ENCODE assay signal across 16 mouse cellular contexts in genomic region chr6:82862475-82862874, GRCm38 (mm10).
DNase-seq lines count a peak whose midpoint lies in the region; ATAC-seq and TF ChIP-seq lines count a peak whose summit lies in the region.
"Had no signal": no experiment of that assay in that cellular context is flagged by ENCODE, and none has a peak within 500 bp of the region (broad histone marks: within the 10 kb centered on the region; RNA-seq: fewer than 3 reads in every experiment).

No protein-coding gene starts in this region.

- no peaks in the 10 kb centered on the region for H3K9me3 ChIP-seq in kidney, embryonic 16.5 days (ENCODE audit: low read length)
- no peaks in the 10 kb centered on the region for H3K9me3 ChIP-seq in limb, embryonic 11.5 days (ENCODE audit: control insufficient read depth, low read length)
- no peaks in the 10 kb centered on the region for H3K9me3 ChIP-seq in stomach, embryonic 16.5 days (replicated peaks; ENCODE audit: control insufficient read depth, low read length)
- H3K9me3 ChIP-seq: embryonic facial prominence, embryonic 12.5 days; midbrain, embryonic 10.5 days; neural tube, embryonic 15.5 days had no signal

- no peaks in the 10 kb centered on the region for H3K27me3 ChIP-seq in kidney, embryonic 16.5 days (ENCODE audit: insufficient read depth, low read length)
- no peaks in the 10 kb centered on the region for H3K27me3 ChIP-seq in kidney, adult 2 months (replicated peaks; ENCODE audit: control insufficient read depth, insufficient read depth, low read length)
- no peaks in the 10 kb centered on the region for H3K27me3 ChIP-seq in limb, embryonic 11.5 days (ENCODE audit: control insufficient read depth, insufficient read depth, low read length)
- no peaks in the 10 kb centered on the region for H3K27me3 ChIP-seq in stomach, embryonic 16.5 days (ENCODE audit: control insufficient read depth, insufficient read depth, low read length)
- H3K27me3 ChIP-seq: embryonic facial prominence, embryonic 12.5 days; neural tube, embryonic 15.5 days had no signal

- 0 out of 2 replicates have a peak, but pooled peaks cover 12% of the 10 kb centered on the region for H3K4me1 ChIP-seq in kidney, embryonic 16.5 days (ENCODE audit: insufficient read depth, low read length)
- H3K4me1 ChIP-seq in kidney, adult 2 months (ENCODE audit: control insufficient read depth, insufficient read depth, low read length) = no peaks in the 10 kb centered on the region
- peaks cover 12% of the 10 kb centered on the region; the same call in 1 of the 2 replicates for H3K4me1 ChIP-seq in limb, embryonic 11.5 days (ENCODE audit: control insufficient read depth, insufficient read depth, low read length)
- H3K4me1 ChIP-seq in stomach, embryonic 16.5 days (ENCODE audit: control insufficient read depth, insufficient read depth, low read length) = peaks cover 8% of the 10 kb centered on the region; the same call in 1 of the 2 replicates
- H3K4me1 ChIP-seq: neural tube, embryonic 15.5 days had no signal

- ATAC-seq in kidney, embryonic 16.5 days (ENCODE audit: low FRiP score, low TSS enrichment) = peak; percentile 76
- peak; percentile 31; the same call in 1 of the 2 replicates for ATAC-seq in limb, embryonic 11.5 days (ENCODE audit: insufficient number of reproducible peaks, low FRiP score, low TSS enrichment, low read depth)
- no peak for ATAC-seq in stomach, embryonic 16.5 days (ENCODE audit: insufficient read depth, low FRiP score)
- ATAC-seq: hindbrain, postnatal 0 days had no signal

- DNase-seq in kidney, adult 2 months = no peak
- DNase-seq in heart, adult 9 months (ENCODE audit: low spot score in 2 of 2) = peak; percentile 52 to 54
- DNase-seq in limb, embryonic 11.5 days (ENCODE audit: low spot score) = no peak
- no peak for DNase-seq in frontal cortex, postnatal 14 days (ENCODE audit: low spot score in 2 of 2)
- no peak for DNase-seq in left cerebral cortex, adult 8-10 months (ENCODE audit: low spot score in 2 of 2)
- DNase-seq: adrenal gland, postnatal 25 days; cerebellum, adult 2 months; layer of hippocampus, adult 9-11 months; lung, adult 18-20 months; right cerebral cortex, postnatal 4 days had no signal

- WGBS in kidney, embryonic 16.5 days = 29% methylated on average over 7 of the region's 7 CpGs
- 71% methylated on average over 7 of the region's 7 CpGs for WGBS in kidney, adult 2 months
- 38% methylated on average over 7 of the region's 7 CpGs for WGBS in limb, embryonic 11.5 days
- 59% methylated on average over 7 of the region's 7 CpGs for WGBS in stomach, embryonic 16.5 days

- H3K27ac ChIP-seq in kidney, embryonic 16.5 days (ENCODE audit: low read length) = no peak overlapping the region
- no peak overlapping the region for H3K27ac ChIP-seq in kidney, adult 2 months (ENCODE audit: insufficient read depth, low read depth, low read length)
- H3K27ac ChIP-seq in limb, embryonic 11.5 days (replicated peaks; ENCODE audit: low read depth, low read length) = no peak overlapping the region
- peak overlapping the region; percentile 84; the same call in 1 of the 2 replicates for H3K27ac ChIP-seq in stomach, embryonic 16.5 days (ENCODE audit: low read length)
- H3K27ac ChIP-seq: embryonic facial prominence, embryonic 12.5 days; hindbrain, postnatal 0 days; neural tube, embryonic 15.5 days had no signal

- H3K9ac ChIP-seq in kidney, embryonic 16.5 days (replicated peaks; ENCODE audit: low read length) = no peak overlapping the region
- H3K9ac ChIP-seq in limb, embryonic 11.5 days (ENCODE audit: low read length) = no peak overlapping the region
- H3K9ac ChIP-seq in stomach, embryonic 16.5 days (ENCODE audit: low read length) = 0 out of 2 replicates have a peak overlapping the region, but pooled peaks have one; percentile 1
- H3K9ac ChIP-seq: embryonic facial prominence, embryonic 12.5 days; neural tube, embryonic 15.5 days had no signal

- no peak for TF ChIP-seq CTCF in kidney, adult 2 months (conservative IDR thresholded peaks at IDR 0.05; ENCODE audit: insufficient read depth, insufficient read length, low read depth, low read length)

- no peak overlapping the region for H3K4me2 ChIP-seq in kidney, embryonic 16.5 days (replicated peaks; ENCODE audit: low read depth, low read length)
- no peak overlapping the region for H3K4me2 ChIP-seq in limb, embryonic 11.5 days (ENCODE audit: low read depth, severe bottlenecking)
- H3K4me2 ChIP-seq in stomach, embryonic 16.5 days (ENCODE audit: low read depth, low read length) = no peak overlapping the region
- H3K4me2 ChIP-seq: embryonic facial prominence, embryonic 12.5 days; neural tube, embryonic 15.5 days had no signal

- TF ChIP-seq POLR2A in kidney, adult 2 months (IDR thresholded peaks at IDR 0.05; ENCODE audit: low read depth, low read length) = no peak

- no peaks in the 10 kb centered on the region for H3K36me3 ChIP-seq in kidney, embryonic 16.5 days (ENCODE audit: insufficient read depth, low read length)
- H3K36me3 ChIP-seq in kidney, adult 2 months (ENCODE audit: control insufficient read depth, insufficient read depth, low read length) = no peaks in the 10 kb centered on the region
- H3K36me3 ChIP-seq in limb, embryonic 11.5 days (ENCODE audit: control insufficient read depth, insufficient read depth, low read length) = no peaks in the 10 kb centered on the region
- no peaks in the 10 kb centered on the region for H3K36me3 ChIP-seq in stomach, embryonic 16.5 days (ENCODE audit: control insufficient read depth, insufficient read depth, low read length)
- H3K36me3 ChIP-seq: embryonic facial prominence, embryonic 12.5 days; midbrain, embryonic 10.5 days; neural tube, embryonic 15.5 days had no signal

- no peak overlapping the region for H3K4me3 ChIP-seq in kidney, embryonic 16.5 days (ENCODE audit: low read length)
- H3K4me3 ChIP-seq in kidney, adult 2 months (ENCODE audit: insufficient read depth, low read depth, low read length) = no peak overlapping the region
- no peak overlapping the region for H3K4me3 ChIP-seq in limb, embryonic 11.5 days (ENCODE audit: low read depth, low read length)
- H3K4me3 ChIP-seq in stomach, embryonic 16.5 days (replicated peaks; ENCODE audit: low read length) = no peak overlapping the region
- H3K4me3 ChIP-seq: embryonic facial prominence, embryonic 12.5 days; midbrain, embryonic 10.5 days; neural tube, embryonic 15.5 days had no signal

Comparison
In these comparisons a context has a peak if more than half of its experiments do, and no peak if none do; other contexts are left out.
1. DNase-seq: peak in heart, adult 9 months (2 of 2); none in kidney, adult 2 months (single experiment), limb, embryonic 11.5 days (single experiment), frontal cortex, postnatal 14 days (0 of 2) and left cerebral cortex, adult 8-10 months (0 of 2).